Mouse (Mus musculus) myocyte (in vitro differentiated cells): ENCODE data around the gene Zbtb46. TPM values are rescaled to one million over a fixed set of nuclear protein-coding genes. Genes with fewer than 3 reads are reported as not detected.

Source experiments
- H3K27me3 ChIP-seq: one replicate; pipeline ENCODE4 v1.6.1; 2011; ENCODE audit not compliant: control insufficient read depth, insufficient read depth, insufficient read length
- H3K36me3 ChIP-seq: one replicate; pipeline ENCODE4 v1.6.1; 2011; ENCODE audit not compliant: control insufficient read depth, insufficient read depth
- H3K4me2 ChIP-seq: one replicate; pipeline ENCODE4 v1.6.1; 2011; ENCODE audit warnings: low read depth, control low read depth
- H3K4me3 ChIP-seq: one replicate; pipeline ENCODE4 v1.5.1; 2011; ENCODE audit warnings: mild to moderate bottlenecking, control low read depth, moderate library complexity
- H3K79me2 ChIP-seq: one replicate; pipeline ENCODE4 v1.6.1; 2011; ENCODE audit not compliant: control insufficient read depth, insufficient read depth
- H3ac ChIP-seq: one replicate; pipeline ENCODE4 v1.6.1; 2011; ENCODE audit not compliant: control insufficient read depth, insufficient read length
- CEBPB ChIP-seq: IDR thresholded peaks from 2 replicates; pipeline ENCODE4 v1.6.1; 2011; ENCODE audit warnings: mild to moderate bottlenecking, moderate library complexity; ENCODE audit not compliant: poor library complexity, insufficient read depth, severe bottlenecking
- E2F4 ChIP-seq: IDR thresholded peaks from one replicate; pipeline ENCODE4 v1.6.1; 2011; ENCODE audit warnings: mild to moderate bottlenecking, control low read depth, moderate library complexity; ENCODE audit not compliant: insufficient read depth
- MAX ChIP-seq: IDR thresholded peaks from one replicate; pipeline ENCODE4 v1.6.1; 2011; ENCODE audit warnings: low read depth, mild to moderate bottlenecking, control low read depth
- MYOD1 ChIP-seq, 3 experiments: IDR thresholded peaks; one replicate each; pipeline ENCODE4 v1.6.1; 2011; ENCODE audit warnings: control low read depth in 2 of 3, low read depth in 2 of 3, mild to moderate bottlenecking in 2 of 3, moderate library complexity in 1 of 3; ENCODE audit not compliant: insufficient read length in 2 of 3, control insufficient read depth in 1 of 3
- MYOG ChIP-seq, 3 experiments: IDR thresholded peaks; one replicate each; pipeline ENCODE4 v1.6.1; 2011; ENCODE audit warnings: control low read depth in 2 of 3, low read depth in 2 of 3, mild to moderate bottlenecking in 2 of 3; ENCODE audit not compliant: insufficient read length in 2 of 3, control insufficient read depth in 1 of 3, insufficient read depth in 1 of 3
- POLR2A ChIP-seq: IDR thresholded peaks from one replicate; pipeline ENCODE4 v1.6.1; 2011; ENCODE audit warnings: low read depth, mild to moderate bottlenecking, control low read depth, moderate library complexity; ENCODE audit not compliant: insufficient read length
- POLR2AphosphoS2 ChIP-seq: IDR thresholded peaks from one replicate; pipeline ENCODE4 v1.6.1; 2011; ENCODE audit warnings: low read depth, control low read depth; ENCODE audit not compliant: insufficient read length
- REST ChIP-seq: IDR thresholded peaks from one replicate; pipeline ENCODE4 v1.6.1; 2011; ENCODE audit warnings: mild to moderate bottlenecking, control low read depth, moderate library complexity; ENCODE audit not compliant: insufficient read depth, insufficient read length
- SRF ChIP-seq: IDR thresholded peaks from one replicate; pipeline ENCODE4 v1.6.1; 2011; ENCODE audit warnings: low read depth; ENCODE audit not compliant: control insufficient read depth, insufficient read length
- TCF12 ChIP-seq: IDR thresholded peaks from one replicate; pipeline ENCODE4 v1.6.1; 2011; ENCODE audit warnings: mild to moderate bottlenecking, control low read depth; ENCODE audit not compliant: poor library complexity, insufficient read depth, severe bottlenecking
- TCF3 ChIP-seq: IDR thresholded peaks from one replicate; pipeline ENCODE4 v1.6.1; 2011; ENCODE audit warnings: low read depth, control low read depth; ENCODE audit not compliant: insufficient read length
- USF1 ChIP-seq: IDR thresholded peaks from one replicate; pipeline ENCODE4 v1.6.1; 2011; ENCODE audit warnings: low read depth, mild to moderate bottlenecking, control low read depth, moderate library complexity
- polyA plus RNA-seq: library from polyadenylated mRNA; unstranded; fragments of >200 nt; fragmentation: generic; extraction: Trizol; gene quantifications from one replicate; pipeline ENCODE4 v1.2.1, GENCODE M21; 2012; ENCODE audit warnings: missing spikeins

Gene Zbtb46
- polyA plus RNA-seq, 1 experiment, result 1.3 TPM

DNA sequence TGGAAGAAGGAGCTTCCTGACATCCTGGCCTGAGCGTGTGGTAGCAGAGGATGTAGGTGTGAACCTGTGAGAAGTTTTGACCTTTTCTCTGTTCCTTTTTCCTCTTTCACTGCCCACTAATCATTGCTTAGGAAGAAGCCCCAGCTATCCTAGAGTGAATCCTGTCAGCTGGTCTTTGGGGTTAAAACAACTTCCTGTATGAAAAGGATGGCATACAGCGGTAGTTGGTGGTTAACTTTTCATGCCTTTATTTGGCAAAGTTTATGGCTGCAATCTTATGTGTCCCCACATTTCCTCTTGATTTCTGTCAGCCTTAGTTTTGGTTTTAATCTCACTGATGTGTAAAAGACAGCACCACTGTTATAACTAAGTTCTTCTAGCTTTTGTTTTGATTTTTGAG, 82.0 kb downstream of the Zbtb46 start:
- Histone ChIP-seq H3K27me3 (no peaks in the 10 kb centered on the region), H3K36me3 (no peaks in the 10 kb centered on the region), H3K4me3 (no peak overlapping the region), H3ac (no peak overlapping the region), H3K79me2 (peaks cover 40% of the 10 kb centered on the region), H3K4me2 (no peak overlapping the region)
- TF ChIP-seq TCF3 (no peak), SRF (no peak), CEBPB (no peak), USF1 (no peak), POLR2AphosphoS2 (no peak), POLR2A (no peak), TCF12 (no peak), MAX (no peak), REST (no peak), MYOD1 (IDR thresholded peaks at IDR 0.05; ENCODE audit: control insufficient read depth in 1 of 3, insufficient read length in 2 of 3, low read depth in 2 of 3) (no peak), E2F4 (no peak), MYOG (IDR thresholded peaks at IDR 0.05; ENCODE audit: control insufficient read depth in 1 of 3, insufficient read depth in 1 of 3, insufficient read length in 2 of 3, low read depth in 2 of 3) (no peak)

DNA sequence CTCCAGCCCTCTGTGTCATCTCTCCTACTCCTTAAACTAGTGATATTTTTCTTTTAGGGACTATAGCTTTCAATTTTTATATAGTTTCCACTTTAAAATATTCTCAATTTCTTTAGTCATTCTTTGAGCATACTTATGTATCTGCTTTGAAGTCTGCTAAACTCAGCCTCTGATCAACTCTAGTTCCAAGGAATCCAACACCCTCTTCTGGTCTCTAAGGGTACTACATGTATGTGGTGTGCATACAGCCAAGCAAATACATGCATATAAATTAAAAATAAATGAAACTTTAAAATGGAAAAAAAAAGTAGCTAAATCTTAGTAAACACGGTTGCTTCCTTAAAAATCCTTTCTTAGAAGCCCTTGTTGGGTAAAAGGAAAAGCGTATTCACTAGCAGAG, 83.4 kb downstream of the Zbtb46 start:
- Histone ChIP-seq H3K79me2 (peaks cover 54% of the 10 kb centered on the region), H3K4me3 (no peak overlapping the region), H3K36me3 (no peaks in the 10 kb centered on the region), H3ac (no peak overlapping the region), H3K4me2 (no peak overlapping the region), H3K27me3 (no peaks in the 10 kb centered on the region)
- TF ChIP-seq MAX, result no peak
- no peak for TF ChIP-seq USF1
- TF ChIP-seq MYOG (IDR thresholded peaks at IDR 0.05; ENCODE audit: control insufficient read depth in 1 of 3, insufficient read depth in 1 of 3, insufficient read length in 2 of 3, low read depth in 2 of 3), result no peak
- no peak for TF ChIP-seq REST
- TF ChIP-seq TCF3, result no peak
- no peak for TF ChIP-seq CEBPB
- TF ChIP-seq POLR2AphosphoS2, result no peak
- TF ChIP-seq POLR2A, result no peak
- no peak for TF ChIP-seq TCF12
- TF ChIP-seq MYOD1 (IDR thresholded peaks at IDR 0.05; ENCODE audit: control insufficient read depth in 1 of 3, insufficient read length in 2 of 3, low read depth in 2 of 3), result no peak
- TF ChIP-seq E2F4, result no peak
- TF ChIP-seq SRF, result no peak

DNA sequence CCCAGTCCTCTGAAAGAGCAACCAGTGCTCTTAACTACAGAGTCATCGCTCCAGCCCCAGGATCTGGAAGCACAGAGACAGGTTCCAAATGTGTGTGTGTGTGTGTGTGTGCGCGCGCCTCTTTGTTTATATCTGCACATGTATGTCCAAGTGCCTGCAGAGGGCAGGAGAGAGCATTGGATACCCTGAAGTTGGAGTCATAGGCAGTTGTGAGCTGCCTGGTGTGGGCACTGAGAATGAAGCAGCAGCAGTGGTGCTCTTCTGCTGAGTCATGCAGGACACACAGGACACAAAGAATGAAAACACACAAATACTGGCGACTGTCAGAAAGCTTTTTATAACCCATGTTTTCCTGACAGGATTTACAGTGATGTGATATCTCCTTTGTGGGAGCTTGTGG, 89.2 kb downstream of the Zbtb46 start:
- no peak overlapping the region for H3K4me2 ChIP-seq
- H3K79me2 ChIP-seq, result peaks cover 87% of the 10 kb centered on the region
- H3K36me3 ChIP-seq, result peaks cover 8% of the 10 kb centered on the region
- no peak for TF ChIP-seq CEBPB
- TF ChIP-seq REST, result no peak
- no peak for TF ChIP-seq TCF3
- no peak for TF ChIP-seq POLR2A
- no peak for TF ChIP-seq E2F4
- no peak for TF ChIP-seq SRF
- no peak for TF ChIP-seq TCF12
- no peak for TF ChIP-seq MYOD1 (IDR thresholded peaks at IDR 0.05; ENCODE audit: control insufficient read depth in 1 of 3, insufficient read length in 2 of 3, low read depth in 2 of 3)
- TF ChIP-seq POLR2AphosphoS2, result no peak
- no peak for TF ChIP-seq MYOG (IDR thresholded peaks at IDR 0.05; ENCODE audit: control insufficient read depth in 1 of 3, insufficient read depth in 1 of 3, insufficient read length in 2 of 3, low read depth in 2 of 3)
- TF ChIP-seq USF1, result no peak
- no peak for TF ChIP-seq MAX
- no peak overlapping the region for H3K4me3 ChIP-seq
- no peak overlapping the region for H3ac ChIP-seq
- H3K27me3 ChIP-seq, result no peaks in the 10 kb centered on the region

DNA sequence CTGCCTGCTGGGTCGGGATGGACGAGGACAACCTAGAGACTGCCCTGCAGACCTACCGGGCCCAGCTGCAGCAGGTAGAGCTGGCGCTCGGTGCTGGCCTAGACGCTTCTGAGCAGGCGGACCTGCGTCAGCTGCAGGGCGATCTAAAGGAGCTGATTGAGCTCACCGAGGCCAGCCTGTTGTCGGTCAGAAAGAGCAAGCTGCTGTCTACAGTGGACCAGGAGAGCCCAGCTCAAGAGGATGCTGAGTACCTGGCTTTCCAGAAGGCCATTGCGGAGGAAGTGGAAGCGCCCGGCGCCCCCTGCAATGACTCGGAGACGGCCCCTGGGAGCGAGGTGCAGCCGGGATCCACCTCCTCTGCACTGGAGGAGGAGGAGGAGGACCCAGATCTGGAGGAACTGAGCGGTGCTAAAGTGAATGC, 93.6 kb downstream of the Zbtb46 start:
- TF ChIP-seq MYOD1 (IDR thresholded peaks at IDR 0.05; ENCODE audit: control insufficient read depth in 1 of 3, insufficient read length in 2 of 3, low read depth in 2 of 3) (no peak), TCF3 (no peak), TCF12 (no peak), USF1 (no peak), CEBPB (no peak), REST (no peak), MAX (no peak), POLR2AphosphoS2 (no peak)
- peak overlapping the region; percentile 81 for H3ac ChIP-seq
- peak overlapping the region; percentile 97 for H3K4me2 ChIP-seq
- peaks cover 71% of the 10 kb centered on the region for H3K79me2 ChIP-seq
- H3K27me3 ChIP-seq, result no peaks in the 10 kb centered on the region
- H3K36me3 ChIP-seq, result peaks cover 27% of the 10 kb centered on the region
- peak overlapping the region; percentile 98 for H3K4me3 ChIP-seq
